Mouse (Mus musculus): Measurements from ENCODE around the gene Pced1b.

DNA sequence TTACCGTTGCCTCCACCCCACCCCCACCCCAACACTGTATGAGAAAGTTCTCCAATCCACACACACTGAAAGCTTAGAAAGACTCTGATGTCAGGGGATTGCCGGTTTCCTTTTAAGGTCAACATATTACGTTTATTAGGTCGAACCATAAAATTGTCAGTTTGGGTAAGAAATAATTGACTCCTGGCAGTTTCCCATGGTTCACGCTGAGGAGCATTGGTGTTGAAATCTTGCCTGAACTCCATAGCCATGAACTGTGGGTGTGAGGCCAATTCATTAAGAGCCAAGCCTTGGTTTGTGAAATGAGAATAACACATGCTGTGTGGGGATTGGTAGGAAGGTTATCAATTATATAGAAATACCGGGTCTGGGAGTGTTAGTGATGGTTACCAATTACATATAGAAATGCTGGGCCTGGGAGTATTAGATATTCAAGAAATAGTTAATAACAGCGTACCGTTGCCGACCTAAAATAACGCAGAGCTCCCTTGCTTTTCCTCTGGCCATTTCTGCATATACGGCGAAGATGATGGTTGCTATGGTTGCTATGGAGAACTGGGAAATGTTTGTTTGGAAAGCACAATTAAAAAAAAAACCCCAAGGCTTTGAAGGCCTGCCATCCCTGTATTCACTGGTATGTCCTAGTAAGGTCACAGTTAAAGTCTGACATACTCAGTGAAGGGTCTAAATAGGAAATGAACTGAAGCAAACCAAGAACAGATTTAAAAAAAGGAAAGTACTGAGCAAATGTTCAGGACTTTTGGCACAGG is 28.9 kb downstream of the Pced1b start:
- TF ChIP-seq CTCF (IDR thresholded peaks at IDR 0.05; ENCODE audit: low read depth, low read length) = no peak
- TF ChIP-seq GATA1 (IDR thresholded peaks at IDR 0.05; ENCODE audit: borderline replicate concordance, low read length) = no peak
- no peak for TF ChIP-seq POLR2AphosphoS5 (IDR thresholded peaks at IDR 0.05; ENCODE audit: insufficient replicate concordance, low read depth, low read length)
- TF ChIP-seq TAL1 (conservative IDR thresholded peaks at IDR 0.05; ENCODE audit: low read depth, low read length) = no peak

All from G1E (cell line).